Mouse (Mus musculus): Measurements from ENCODE around the gene Gabbr2.

Gene Gabbr2

DNA sequence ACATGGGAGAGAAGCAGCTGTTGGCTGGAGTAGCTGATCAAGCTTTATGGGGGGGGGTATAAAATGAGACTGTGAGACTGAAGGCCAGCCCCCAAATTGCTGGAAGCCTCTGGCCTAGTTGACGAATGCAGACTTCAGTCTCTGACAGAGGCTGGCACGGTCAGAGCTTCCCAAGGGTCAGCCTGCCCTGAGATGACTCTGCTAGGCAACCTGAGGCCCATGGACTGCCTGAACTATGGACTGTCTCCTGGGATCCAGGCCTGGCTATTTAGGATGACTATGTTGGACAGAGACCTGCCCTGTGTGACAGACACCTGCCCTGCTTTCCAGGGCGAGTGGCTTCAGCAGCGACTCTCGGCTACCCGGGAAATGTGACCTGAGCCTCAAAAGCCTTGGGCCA lies 281.7 kb downstream of the Gabbr2 start:
- DNase-seq (ENCODE audit: low spot score), result no peak

DNA sequence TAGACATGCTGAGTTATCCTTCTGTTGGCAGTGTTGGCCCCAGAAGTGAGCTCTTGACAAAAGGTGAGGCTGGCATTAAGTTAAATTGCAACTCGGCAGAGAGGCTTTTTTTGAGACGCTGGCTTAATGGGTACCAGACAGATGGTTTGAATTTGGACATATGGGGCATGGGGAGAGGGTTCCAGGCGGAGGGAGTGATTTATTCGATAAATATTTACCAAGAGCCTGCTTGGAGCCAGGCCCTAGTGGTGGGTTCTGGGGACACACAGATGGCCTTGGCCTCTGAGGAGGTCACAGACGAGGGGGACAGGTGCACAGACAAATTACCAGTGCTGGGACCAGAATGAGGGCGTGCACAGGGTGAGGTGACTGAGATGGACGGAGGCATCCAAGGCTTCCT lies 282.2 kb downstream of the Gabbr2 start:
- no peak for DNase-seq (ENCODE audit: low spot score)

DNA sequence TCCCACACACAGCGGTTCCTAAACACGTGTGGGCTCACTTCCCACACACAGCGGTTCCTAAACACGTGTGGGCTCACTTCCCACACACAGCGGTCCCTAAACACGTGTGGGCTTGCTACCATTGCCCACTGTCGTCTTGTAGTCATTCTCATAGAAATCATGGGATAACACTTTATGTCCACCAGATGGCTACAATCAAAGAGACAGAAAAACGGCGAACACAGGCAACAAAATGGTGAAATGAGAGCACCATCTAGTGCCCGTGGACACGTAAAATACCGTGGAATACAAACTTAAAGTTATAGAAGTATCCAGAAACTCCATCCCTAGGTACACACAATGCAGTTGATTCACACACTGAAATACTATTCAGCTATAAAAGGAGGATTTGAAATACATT lies 285.9 kb downstream of the Gabbr2 start:
- DNase-seq (ENCODE audit: low spot score), result no peak

DNA sequence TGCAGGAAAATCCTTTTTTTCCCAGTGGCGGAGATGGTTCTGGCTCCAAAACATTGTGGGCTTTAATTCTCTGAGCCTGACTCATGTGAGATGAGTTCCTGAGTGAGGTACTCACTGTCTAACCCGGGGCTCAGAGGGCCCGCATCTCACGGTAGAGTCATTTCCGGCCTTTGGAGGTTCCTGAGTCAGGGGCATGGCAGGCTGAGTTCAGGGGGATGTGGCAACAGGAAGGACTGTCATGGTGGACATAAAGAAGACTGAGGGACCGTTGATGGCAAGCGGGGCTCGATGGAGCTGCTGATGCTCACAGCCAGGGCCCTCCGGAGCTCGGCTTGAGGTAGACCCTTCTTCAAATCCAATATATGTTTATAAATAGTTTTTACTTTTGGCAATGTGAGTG lies 288.5 kb downstream of the Gabbr2 start:
- DNase-seq (ENCODE audit: low spot score), result no peak

DNA sequence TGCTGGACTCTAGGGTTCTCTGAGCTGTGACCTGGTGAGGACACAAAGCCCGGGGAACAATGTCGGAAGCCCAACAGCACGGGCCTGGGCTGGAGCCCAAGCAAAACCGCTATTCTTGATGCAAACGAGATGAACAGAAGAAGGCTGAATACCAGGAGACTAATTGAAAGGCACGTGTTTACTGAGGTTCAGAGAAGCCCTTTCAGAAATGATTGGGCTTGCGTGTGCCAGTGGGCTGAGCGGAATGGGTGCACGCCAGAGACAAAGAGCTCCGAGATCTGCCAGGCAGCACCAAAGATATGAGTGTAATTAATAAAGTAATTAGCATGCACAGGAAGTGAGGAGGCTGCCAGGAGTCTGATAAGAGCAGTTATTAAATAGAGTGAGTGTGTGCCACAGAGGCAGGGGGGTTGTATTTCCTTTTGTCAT lies 291.4 kb downstream of the Gabbr2 start:
- no peak for DNase-seq (ENCODE audit: low spot score)

DNA sequence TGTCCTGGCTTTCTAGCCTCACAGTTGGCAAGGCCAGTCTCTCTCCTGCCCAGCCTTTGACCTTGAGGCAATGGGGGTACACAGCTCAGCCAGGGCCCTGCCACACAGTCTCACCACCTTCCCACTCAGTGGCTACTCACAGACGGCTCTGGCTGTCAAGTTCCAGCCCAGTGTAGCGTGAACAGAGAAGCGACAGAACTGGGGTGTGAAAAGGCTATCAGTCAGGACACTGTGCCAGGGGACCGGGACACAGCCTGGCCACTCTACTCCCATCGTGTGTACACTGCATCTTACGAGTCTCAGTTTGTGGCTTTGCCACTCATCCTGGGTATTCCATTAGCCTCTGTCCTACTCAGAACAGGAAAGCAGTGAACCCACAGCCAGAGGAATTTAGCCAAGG lies 295.2 kb downstream of the Gabbr2 start:
- DNase-seq (ENCODE audit: low spot score), result no peak

DNA sequence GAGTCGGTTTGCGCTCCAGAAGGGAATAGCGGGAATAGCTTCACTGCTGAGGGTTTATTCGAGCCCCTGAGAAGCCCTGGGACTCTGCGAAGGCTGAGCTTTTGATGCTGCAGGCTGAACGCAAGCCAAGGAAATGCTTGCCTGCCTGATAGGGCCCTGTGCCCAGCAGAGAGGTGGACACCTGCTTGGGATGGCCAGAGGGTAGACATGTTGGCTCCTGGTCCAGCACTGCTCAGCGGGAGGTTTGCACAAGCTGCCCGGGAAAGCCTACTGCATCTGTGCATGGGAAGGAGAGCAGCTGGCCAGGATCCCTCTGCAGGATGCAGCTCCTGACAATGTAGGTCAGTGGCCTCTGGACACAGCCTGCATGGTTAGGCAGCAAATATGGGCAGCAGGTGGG lies 301.1 kb downstream of the Gabbr2 start:
- DNase-seq (ENCODE audit: low spot score), result no peak

DNA sequence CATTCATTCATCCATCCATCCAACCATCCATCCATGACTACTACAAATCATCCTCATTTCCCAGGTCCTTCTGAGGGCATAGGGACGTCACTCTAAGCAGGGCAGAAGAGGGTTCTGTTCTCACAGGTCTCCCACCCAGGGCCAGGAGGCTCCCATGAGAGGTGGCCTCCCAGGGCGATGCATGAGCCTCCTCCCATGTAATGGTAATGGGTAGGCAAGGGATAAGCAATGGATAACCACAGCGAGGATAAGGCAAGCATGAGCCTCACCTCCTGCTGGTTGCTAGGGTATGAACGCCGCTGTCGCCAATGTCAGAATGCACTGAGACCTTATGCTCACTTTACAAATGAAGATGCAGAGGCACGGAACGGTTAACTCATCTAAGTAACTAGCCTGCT lies 301.7 kb downstream of the Gabbr2 start:
- DNase-seq (ENCODE audit: low spot score), result no peak

DNA sequence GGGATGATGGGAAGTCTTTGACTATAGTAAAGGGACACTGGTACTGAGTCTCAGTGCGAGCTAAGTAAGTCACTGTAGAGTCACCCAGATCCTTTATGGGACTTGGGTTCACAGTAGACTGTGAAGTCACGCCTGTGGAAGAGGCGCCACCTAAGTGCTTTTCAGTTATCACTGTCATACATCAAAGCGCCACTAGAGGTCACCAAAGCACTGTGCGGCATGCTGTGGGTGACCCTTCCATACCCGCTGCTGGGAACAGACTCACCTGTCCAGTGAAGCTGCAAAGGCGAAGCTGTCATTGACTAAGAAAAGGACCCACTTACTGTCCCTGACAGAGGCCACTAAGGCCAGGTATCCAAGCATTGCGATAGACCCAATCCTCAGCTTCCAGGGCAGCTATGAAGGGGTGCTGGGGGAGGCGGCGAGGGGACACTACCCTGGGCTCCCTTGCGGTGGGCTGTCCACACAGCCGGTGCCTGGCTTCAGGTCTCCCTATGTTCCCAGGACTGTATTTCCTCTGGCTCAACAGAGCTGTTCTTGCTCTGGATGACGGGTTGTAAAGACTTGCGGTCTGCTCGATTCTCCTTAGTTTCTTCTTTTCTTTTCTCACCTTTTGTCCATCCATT lies 302.2 kb downstream of the Gabbr2 start:
- DNase-seq (ENCODE audit: low spot score), result peak; percentile 49

DNA sequence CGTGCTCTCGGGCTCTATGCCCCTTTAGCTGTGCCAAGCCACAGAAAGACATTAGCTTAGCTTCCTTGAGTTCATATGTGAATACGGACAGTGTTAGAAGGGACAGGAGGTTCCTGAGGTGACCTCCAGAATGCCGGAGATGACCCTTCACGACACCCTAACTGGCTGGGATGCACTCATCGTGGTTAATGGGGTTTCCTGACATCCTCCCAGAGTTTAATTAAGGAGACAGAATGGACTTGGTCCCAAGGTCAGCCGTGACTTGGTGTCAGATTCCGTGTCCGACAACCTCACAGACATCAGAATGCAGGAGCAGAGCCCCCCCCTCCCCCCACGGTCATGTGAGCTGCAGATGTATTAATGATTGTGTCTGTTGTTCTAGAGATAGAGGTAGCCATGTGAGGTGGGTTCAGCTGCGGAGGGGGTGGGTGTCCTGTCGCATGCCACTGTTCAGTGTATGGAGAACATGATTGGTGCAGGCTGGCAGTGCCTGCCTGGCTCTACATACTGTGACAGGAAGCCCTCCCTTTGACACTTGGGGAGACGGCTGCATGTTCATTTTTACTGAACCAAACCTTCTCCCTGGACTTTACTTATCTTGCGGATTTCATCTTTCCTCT lies 303.4 kb downstream of the Gabbr2 start:
- DNase-seq (ENCODE audit: low spot score), result no peak

DNA sequence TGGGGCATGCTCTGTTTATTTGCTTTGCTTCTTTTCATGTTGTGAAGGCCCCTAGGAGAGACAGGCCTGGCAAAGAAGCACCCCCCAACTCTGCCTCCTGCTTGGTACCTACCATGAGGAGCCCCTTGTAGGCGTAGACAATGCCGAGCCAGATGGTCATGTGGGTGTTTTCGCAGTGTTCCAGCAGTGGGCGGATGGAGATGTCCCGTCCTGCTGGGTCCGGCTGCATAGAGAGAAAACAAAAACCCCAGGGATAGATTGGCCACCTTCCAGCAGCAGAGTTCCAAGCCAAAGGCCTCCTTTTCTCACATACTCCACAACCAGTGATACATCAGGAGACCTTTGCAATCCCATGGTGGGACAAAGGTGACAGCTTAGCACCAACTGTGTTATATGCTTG lies 307.5 kb downstream of the Gabbr2 start:
- peak; percentile 13 for DNase-seq (ENCODE audit: low spot score)

DNA sequence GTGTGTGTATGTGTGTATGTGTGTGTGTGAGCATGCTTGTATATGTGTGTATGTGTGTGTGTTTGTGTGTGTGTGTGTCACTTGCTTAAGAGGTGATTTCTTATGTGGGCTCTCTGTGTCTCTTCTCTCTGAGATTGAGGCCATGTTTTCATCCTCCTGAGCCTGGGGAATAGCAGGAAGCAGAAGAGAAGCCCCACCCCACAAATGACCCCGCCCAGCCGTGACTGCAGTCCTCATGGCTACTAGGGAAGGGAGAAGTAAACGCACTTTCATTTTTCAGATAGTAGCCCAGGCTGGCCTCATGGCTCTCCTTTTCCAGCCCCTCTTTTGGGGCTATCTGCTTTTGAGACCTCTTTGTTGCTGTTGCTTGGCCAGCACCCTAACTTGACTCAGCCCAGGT lies 315.0 kb downstream of the Gabbr2 start:
- no peak for DNase-seq (ENCODE audit: low spot score)

DNA sequence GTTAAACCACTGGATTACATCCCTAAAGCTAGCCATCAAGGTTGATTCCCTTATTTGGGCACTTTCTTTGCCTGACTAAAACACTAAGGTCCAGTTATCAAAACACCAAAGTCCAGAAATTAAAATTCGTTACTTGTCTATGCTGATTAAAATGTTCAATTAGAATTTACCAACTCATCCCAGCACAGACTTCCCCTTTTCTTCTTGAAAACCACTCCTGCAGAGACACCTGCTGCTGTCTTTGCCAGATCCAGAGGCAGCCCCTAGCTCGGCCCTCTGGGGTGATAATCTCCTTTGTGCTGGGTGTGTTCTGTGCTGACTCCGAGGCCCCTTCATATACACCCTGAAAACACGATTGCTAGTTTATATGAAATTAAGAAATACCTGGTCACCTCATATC lies 315.7 kb downstream of the Gabbr2 start:
- no peak for DNase-seq (ENCODE audit: low spot score)

DNA sequence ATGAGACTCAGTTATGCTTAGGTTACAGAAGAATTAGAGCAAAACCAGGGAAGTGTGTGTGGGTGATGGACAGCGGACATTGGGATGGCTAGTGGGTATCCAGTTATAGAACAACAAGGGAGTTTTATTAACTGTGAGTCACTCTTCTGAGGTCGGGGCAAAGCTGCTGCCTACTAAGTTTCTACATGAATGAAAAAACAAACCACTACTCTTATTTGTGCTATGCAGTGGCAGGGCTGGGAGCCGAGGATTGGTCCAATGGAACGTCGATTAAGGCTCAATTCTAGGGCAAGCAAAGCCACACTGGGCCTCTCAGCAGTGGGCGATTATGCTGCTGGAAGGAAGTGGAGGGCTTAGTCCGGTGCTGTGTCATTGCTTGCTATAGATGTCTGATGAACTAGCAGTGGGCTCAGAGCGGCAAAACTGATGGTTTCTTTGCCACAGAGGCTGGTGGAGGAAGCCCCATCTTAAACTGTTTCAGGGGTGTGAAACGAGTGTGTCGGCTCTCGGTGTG lies 316.3 kb downstream of the Gabbr2 start:
- DNase-seq (ENCODE audit: low spot score), result no peak

DNA sequence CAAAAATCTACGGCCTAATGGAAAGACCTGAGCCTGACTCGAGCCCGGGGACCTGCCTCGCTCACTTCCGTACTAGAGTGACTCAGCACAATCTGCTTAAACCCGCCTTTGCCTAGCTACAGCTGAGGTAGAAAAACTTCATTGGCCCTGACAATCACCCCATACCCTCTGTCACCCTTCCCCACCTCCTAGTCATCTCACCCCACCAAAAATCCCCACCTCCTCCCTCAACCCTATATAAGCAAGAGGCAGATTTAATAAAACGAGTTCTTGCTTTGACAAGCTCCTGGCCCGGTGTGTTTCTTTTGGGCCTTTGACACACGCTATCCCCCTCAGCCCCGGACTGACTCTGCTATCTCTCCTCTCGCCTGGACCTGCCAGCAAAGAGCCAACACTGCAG lies 323.1 kb downstream of the Gabbr2 start:
- no peak for DNase-seq (ENCODE audit: low spot score)

DNA sequence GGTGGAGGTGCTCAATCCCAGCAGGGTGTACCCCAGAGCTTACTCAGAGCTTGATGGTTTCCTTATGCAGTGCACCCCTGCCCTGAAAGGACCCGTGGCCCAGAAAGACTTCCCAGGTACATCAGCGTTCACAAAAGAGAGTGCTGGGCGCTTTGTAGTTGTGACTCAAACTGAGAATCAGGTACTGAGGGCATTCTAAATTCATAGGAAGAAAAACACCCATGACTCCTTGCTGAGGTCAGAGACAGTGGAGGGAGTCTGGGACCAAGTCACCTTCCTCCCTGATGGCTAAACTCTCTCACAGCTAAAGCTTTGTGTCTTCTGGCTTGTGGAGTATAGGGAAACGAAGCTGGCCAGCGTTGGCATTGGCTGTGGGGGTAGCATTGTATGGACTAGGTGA lies 325.3 kb downstream of the Gabbr2 start:
- no peak for DNase-seq (ENCODE audit: low spot score)

DNA sequence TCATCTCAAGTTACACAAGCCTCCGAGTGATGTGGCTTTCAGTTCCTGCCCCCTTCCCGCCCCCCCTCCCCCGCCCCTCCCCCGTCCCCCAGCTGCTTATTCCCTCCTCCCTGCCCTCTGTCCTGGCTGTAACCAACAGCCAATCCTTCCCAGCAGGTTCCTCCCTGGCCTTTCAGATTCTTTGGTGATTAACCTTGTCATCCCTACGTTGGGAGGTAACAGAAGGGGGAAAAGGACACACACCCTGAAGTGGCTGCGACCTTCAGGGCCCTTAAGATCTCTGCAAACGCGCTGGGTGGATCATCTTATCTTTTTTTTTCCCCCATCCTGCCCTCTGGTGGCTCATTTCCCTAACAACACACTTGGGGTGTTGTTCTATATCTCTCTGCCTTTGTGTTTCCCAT lies 326.3 kb downstream of the Gabbr2 start:
- DNase-seq (ENCODE audit: low spot score), result no peak

DNA sequence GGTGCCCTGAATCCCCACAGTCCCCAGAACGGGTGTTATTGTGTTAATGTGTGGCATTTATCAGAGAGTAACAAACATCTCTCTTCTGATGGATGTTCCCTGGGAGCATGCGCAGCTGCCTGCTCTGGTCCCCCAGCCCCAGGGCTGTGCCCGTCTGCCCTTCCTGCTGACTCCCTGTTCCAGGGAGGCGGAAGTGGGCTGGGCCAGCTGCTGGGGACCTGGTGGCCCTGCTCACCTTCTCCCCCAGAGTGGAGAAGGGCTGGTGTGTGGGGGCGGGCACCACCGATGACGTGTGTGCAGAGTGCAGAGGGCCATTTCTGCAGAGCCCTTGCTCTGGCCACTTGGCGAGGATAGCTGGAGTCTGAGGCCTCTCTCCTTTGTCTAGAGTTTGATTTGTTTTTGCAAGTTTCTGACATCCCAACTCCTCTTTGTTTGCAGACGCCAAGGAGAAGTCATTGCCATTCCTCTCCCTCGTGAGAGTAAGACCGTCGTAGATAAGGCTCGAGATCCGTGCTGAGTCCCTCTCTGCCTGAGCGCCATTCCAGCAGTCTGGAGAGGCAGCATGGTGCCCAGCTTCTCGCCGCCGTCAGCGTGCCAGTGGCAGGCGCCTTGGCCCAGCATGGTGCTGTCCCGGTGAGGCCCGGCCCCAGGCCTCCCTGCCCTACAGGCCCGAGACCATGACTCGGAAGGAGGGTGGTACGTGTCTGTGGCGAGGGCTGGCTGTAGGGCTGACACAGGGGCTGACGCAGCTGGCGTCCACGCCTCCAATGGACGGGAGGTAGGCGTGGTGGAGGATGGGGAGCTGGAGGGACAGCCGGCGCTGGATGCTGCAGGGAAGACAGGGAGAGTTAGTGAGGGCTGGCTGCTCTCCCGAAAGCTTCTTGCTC lies 327.3 kb downstream of the Gabbr2 start:
- peak; percentile 57 for DNase-seq (ENCODE audit: low spot score)

DNA sequence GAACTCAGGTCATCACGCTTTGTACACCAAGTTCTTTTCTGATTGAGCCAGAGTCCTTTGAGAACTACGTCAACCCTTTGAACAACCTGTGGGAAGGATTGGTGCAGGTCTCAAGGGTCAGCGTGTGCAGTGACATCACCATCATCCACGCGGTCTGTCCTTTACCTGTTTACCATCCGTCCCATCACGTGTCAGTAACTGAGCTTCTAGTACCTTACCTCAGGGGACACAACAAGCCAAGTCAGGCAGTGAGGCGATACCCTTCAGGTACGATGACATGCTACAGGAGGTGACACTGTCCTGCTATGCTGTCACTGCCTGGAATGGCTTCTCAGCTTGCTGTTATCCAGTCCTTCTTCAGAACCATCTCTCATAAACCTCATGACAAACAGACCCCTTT lies 330.2 kb downstream of the Gabbr2 start:
- no peak for DNase-seq (ENCODE audit: low spot score)

DNA sequence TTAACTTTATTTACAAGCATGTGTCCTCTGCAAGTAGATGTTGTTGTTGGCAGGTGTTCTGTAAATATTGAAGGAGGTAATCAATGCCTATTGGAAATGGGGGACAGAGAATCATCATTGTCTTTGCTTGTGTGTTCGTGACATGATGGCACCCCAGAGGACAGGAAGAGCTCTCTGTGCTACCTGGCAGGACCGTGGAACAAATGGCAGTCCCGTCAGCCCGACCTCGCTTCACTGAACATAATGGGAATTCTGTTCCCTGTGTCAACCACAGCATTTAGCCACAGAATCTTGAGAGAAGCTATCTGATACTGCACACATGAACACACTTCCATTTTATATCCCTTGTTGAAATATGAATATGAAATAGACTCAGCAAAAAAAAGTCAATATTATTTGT lies 332.7 kb downstream of the Gabbr2 start:
- no peak for DNase-seq (ENCODE audit: low spot score)

DNA sequence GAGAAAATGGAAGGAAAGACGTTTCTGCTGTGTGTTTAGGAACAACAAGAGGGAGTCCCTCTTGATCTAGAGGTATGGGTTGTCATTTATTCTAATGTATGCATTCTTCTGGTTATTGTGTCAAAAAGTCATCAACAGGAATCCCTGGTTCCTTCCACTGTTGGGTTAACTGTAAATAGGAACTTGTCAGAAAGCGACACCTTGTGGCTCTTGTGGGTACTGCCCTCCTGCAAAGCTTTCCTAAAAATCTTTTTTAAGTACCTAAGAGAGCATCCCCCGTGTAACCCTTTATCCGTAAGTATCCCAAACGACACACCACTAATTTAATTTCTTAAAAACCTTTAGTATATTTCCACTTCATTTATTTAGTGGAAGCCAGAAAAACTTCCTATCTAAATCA lies 334.6 kb downstream of the Gabbr2 start:
- DNase-seq (ENCODE audit: low spot score), result peak; percentile 55

DNA sequence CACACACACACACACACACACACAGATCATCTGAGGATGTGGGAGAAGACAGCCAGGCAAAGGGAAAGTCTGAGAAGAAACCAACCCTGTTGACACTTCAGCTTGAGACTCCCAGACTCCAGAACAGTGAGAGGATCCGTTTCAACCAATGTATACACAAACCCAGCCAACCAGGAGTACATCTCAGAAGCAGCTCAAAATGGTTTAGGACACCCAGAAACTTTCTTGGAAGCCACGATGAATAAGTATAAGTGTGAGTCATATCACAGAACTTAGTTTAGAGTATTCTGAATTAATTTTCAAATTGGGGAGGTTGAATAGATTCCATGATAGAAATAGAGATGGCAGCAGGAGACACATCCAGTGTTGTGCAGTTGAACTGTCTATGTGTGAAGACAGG lies 335.7 kb downstream of the Gabbr2 start:
- no peak for DNase-seq (ENCODE audit: low spot score)

DNA sequence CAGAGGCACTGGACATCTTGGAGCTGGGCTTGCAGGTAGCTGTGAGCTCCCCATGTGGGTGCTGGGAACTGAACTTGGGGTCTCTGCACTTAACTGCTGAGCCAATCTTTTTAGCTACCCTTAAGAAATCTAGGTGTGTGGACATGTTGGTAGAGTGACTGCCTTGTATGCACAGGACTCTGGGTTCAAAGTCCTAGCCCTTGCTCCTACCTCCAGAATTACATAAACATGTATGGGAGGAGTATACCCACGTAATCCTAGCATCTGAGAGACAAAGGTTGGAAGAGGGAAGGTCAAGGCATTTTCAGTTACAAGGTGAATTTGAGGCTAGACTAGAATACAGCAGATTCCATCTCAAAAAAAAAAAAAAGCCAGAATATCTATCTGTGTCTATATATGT lies 336.4 kb downstream of the Gabbr2 start:
- DNase-seq (ENCODE audit: low spot score), result no peak
